Mouse (Mus musculus) brain, embryonic 14.5 days (tissue): ENCODE data around the gene Gm5426.

Experiments
- CTCF ChIP-seq: fragments of 200-500 bp; IDR thresholded peaks from 2 replicates; pipeline ENCODE4 v1.5.1; 2012; ENCODE audit warnings: inconsistent platforms, mild to moderate bottlenecking, moderate library complexity, borderline replicate concordance; ENCODE audit not compliant: insufficient read depth, insufficient read length; ENCODE audit errors: extremely low read depth
- POLR2A ChIP-seq: fragments of 200-500 bp; IDR thresholded peaks from 2 replicates; pipeline ENCODE4 v1.6.1; 2012; ENCODE audit warnings: mild to moderate bottlenecking, inconsistent platforms, borderline replicate concordance; ENCODE audit not compliant: poor library complexity, insufficient read depth, insufficient read length, severe bottlenecking; ENCODE audit errors: extremely low read depth

- TF ChIP-seq CTCF (no peak), POLR2A (no peak)
Measured at GRCm38 (mm10) chr10:96173771-96174170, 37.4 kb downstream of the Gm5426 start.
